Mouse (Mus musculus) heart, embryonic 16.5 days (tissue): ENCODE data around the gene Armcx3. TPM values are rescaled to one million over a fixed set of nuclear protein-coding genes. Genes with fewer than 3 reads are reported as not detected.
"Not testable (repeated sequence)": the region's sequence is repeated elsewhere in the genome, so short reads cannot be mapped to it uniquely, and the experiment has no call there.

Source experiments
- ATAC-seq: fragments of 200-750 bp; cut with Nextera tagmentation; replicated peaks from 2 replicates; pipeline ENCODE4 v1.8.0; 2017; ENCODE audit warnings: moderate number of reproducible peaks; ENCODE audit not compliant: insufficient read depth, low FRiP score; ENCODE audit errors: extremely low read depth
- H3K27ac ChIP-seq: fragments of 300-500 bp; sonication (generic); 2 replicates; pipeline ENCODE4 v1.5.1; 2014; ENCODE audit warnings: mild to moderate bottlenecking, low read length, control low read depth, moderate library complexity
- H3K27me3 ChIP-seq: fragments of 300-500 bp; sonication (generic); 2 replicates; pipeline ENCODE4 v1.6.1; 2014; ENCODE audit warnings: low read length, mixed read lengths; ENCODE audit not compliant: control insufficient read depth, insufficient read depth
- H3K36me3 ChIP-seq: fragments of 300-500 bp; sonication (generic); 2 replicates; pipeline ENCODE4 v1.6.1; 2014; ENCODE audit not compliant: control insufficient read depth, insufficient read depth
- H3K4me1 ChIP-seq: fragments of 300-500 bp; sonication (generic); 2 replicates; pipeline ENCODE4 v1.6.1; 2014; ENCODE audit warnings: low read length, mixed read lengths; ENCODE audit not compliant: control insufficient read depth, insufficient read depth
- H3K4me2 ChIP-seq: fragments of 300-500 bp; sonication (generic); 2 replicates; pipeline ENCODE4 v1.6.1; 2014; ENCODE audit warnings: low read depth, mild to moderate bottlenecking, control low read depth, low read length
- H3K4me3 ChIP-seq: fragments of 300-500 bp; sonication (generic); 2 replicates; pipeline ENCODE4 v1.5.1; 2014; ENCODE audit warnings: mild to moderate bottlenecking, control low read depth, low read length
- H3K9ac ChIP-seq: fragments of 300-500 bp; sonication (generic); 2 replicates; pipeline ENCODE4 v1.6.1; 2014; ENCODE audit warnings: low read length, control low read depth
- H3K9me3 ChIP-seq: fragments of 300-500 bp; sonication (generic); replicated peaks from 2 replicates; pipeline ENCODE4 v1.6.1; 2016; ENCODE audit warnings: low read length; ENCODE audit not compliant: control insufficient read depth
- WGBS: fragments of 180-500 bp; shearing (Covaris S2); extraction: QIAGEN DNeasy Blood & Tissue Kit; methylation state at CpG from one replicate; pipeline ENCODE4 v1.1.7; 2014; 5-methylcytosine and 5-hydroxymethylcytosine counted together
- polyA plus RNA-seq: library from polyadenylated mRNA; unstranded; fragments of >200 nt; fragmentation: Nextera tagmentation; extraction: Ambion mirVana; gene quantifications from 2 replicates; pipeline ENCODE4 v1.2.1, GENCODE M21; 2015

Gene Armcx3
- polyA plus RNA-seq, 1 experiment from 2014 or later = 90.9 TPM

- H3K4me2 ChIP-seq = no peak overlapping the region
- H3K9ac ChIP-seq = no peak overlapping the region
- no peaks in the 10 kb centered on the region for H3K27me3 ChIP-seq
- H3K4me3 ChIP-seq = no peak overlapping the region
- H3K27ac ChIP-seq = no peak overlapping the region
- H3K9me3 ChIP-seq = no peaks in the 10 kb centered on the region
- no peaks in the 10 kb centered on the region for H3K36me3 ChIP-seq
- H3K4me1 ChIP-seq = peaks cover 4% of the 10 kb centered on the region; the same call in 1 of the 2 replicates
- ATAC-seq = no peak
- WGBS = 28% methylated on average over 5 of the region's 5 CpGs
Measured at GRCm38 (mm10) chrX:134746459-134746858, 9.9 kb upstream of the Armcx3 start.

GRCm38 (mm10) chrX:134750764-134751592, 5.4 kb upstream of the Armcx3 start, which contains the start of gene Armcx6:
Gene Armcx6 (minus strand): TSS chrX:134751417.
- Histone ChIP-seq H3K9me3 (no peaks in the 10 kb centered on the region), H3K4me2 (peak within 1 kb of the TSS; percentile 71), H3K27me3 (no peaks in the 10 kb centered on the region), H3K9ac (peak within 1 kb of the TSS; percentile 70), H3K36me3 (no peaks in the 10 kb centered on the region), H3K4me3 (peak within 1 kb of the TSS; percentile 63), H3K4me1 (peaks cover 6% of the 10 kb centered on the region; the same call in 1 of the 2 replicates), H3K27ac (peak within 1 kb of the TSS; percentile 77)
- WGBS = 12% methylated on average over 36 of the region's 36 CpGs
- ATAC-seq = peak; percentile 93

GRCm38 (mm10) chrX:134751910-134752309, 4.5 kb upstream of the Armcx3 start:
- Histone ChIP-seq H3K9me3 (no peaks in the 10 kb centered on the region), H3K27me3 (no peaks in the 10 kb centered on the region), H3K4me3 (no peak overlapping the region), H3K4me2 (no peak overlapping the region), H3K27ac (peak overlapping the region; percentile 74; the same call in 1 of the 2 replicates), H3K36me3 (no peaks in the 10 kb centered on the region), H3K4me1 (peaks cover 6% of the 10 kb centered on the region; the same call in 1 of the 2 replicates), H3K9ac (no peak overlapping the region)
- 39% methylated on average over 2 of the region's 2 CpGs for WGBS
- ATAC-seq = no peak

- H3K4me2 ChIP-seq = no peak overlapping the region
- no peaks in the 10 kb centered on the region for H3K9me3 ChIP-seq
- peak overlapping the region; percentile 74 for H3K27ac ChIP-seq
- H3K4me1 ChIP-seq = peaks cover 6% of the 10 kb centered on the region; the same call in 1 of the 2 replicates
- 23% methylated on average over 4 of the region's 4 CpGs for WGBS
- no peak for ATAC-seq
- H3K4me3 ChIP-seq = no peak overlapping the region
- H3K36me3 ChIP-seq = no peaks in the 10 kb centered on the region
- H3K27me3 ChIP-seq = no peaks in the 10 kb centered on the region
- H3K9ac ChIP-seq = no peak overlapping the region
Measured at GRCm38 (mm10) chrX:134752584-134752983, 3.8 kb upstream of the Armcx3 start.

GRCm38 (mm10) chrX:134757293-134757995, 1.0 kb downstream of the Armcx3 start:
- peak overlapping the region; percentile 85 for H3K9ac ChIP-seq
- H3K9me3 ChIP-seq = no peaks in the 10 kb centered on the region
- H3K27me3 ChIP-seq = no peaks in the 10 kb centered on the region
- 0 out of 2 replicates have a peak, but pooled peaks have one; percentile 15 for ATAC-seq
- H3K36me3 ChIP-seq = no peaks in the 10 kb centered on the region
- H3K4me1 ChIP-seq = peaks cover 3% of the 10 kb centered on the region; the same call in 1 of the 2 replicates
- 18% methylated on average over 9 of the region's 13 CpGs for WGBS
- peak overlapping the region; percentile 61 for H3K4me2 ChIP-seq
- H3K4me3 ChIP-seq = peak overlapping the region; percentile 73
- H3K27ac ChIP-seq = peak overlapping the region; percentile 90

GRCm38 (mm10) chrX:134763428-134764198, 7.2 kb downstream of the Armcx3 start:
- WGBS = 37% methylated on average over 4 of the region's 4 CpGs

GRCm38 (mm10) chrX:134787728-134788127, 31.3 kb downstream of the Armcx3 start:
- no peak overlapping the region for H3K4me3 ChIP-seq
- H3K27me3 ChIP-seq = no peaks in the 10 kb centered on the region
- H3K9me3 ChIP-seq = no peaks in the 10 kb centered on the region
- H3K9ac ChIP-seq = no peak overlapping the region
- H3K36me3 ChIP-seq = no peaks in the 10 kb centered on the region
- H3K27ac ChIP-seq = no peak overlapping the region
- no peak overlapping the region for H3K4me2 ChIP-seq
- H3K4me1 ChIP-seq = no peaks in the 10 kb centered on the region
- WGBS = 59% methylated on average over 4 of the region's 4 CpGs
- ATAC-seq = no peak

More at GRCm38 (mm10) chrX:134763428-134764198, 7.2 kb downstream of the Armcx3 start:
- not testable (repeated sequence) for H3K4me2 ChIP-seq, H3K4me3 ChIP-seq, H3K4me1 ChIP-seq, ATAC-seq, H3K27me3 ChIP-seq, H3K9me3 ChIP-seq, H3K9ac ChIP-seq, H3K27ac ChIP-seq, H3K36me3 ChIP-seq

- Histone ChIP-seq H3K27me3 (no peaks in the 10 kb centered on the region), H3K4me1 (0 out of 2 replicates have a peak, but pooled peaks cover 3% of the 10 kb centered on the region), H3K4me3 (peak overlapping the region; percentile 72), H3K27ac (peak overlapping the region; percentile 62), H3K4me2 (peak overlapping the region; percentile 71), H3K36me3 (peaks cover 2% of the 10 kb centered on the region; the same call in 1 of the 2 replicates), H3K9ac (peak overlapping the region; percentile 81), H3K9me3 (no peaks in the 10 kb centered on the region)
- ATAC-seq = peak; percentile 63
- WGBS = 10% methylated on average over 27 of the region's 28 CpGs
Measured at GRCm38 (mm10) chrX:134807833-134808754, 51.7 kb downstream of the Armcx3 start.
